Mouse (Mus musculus) E14TG2a.4 (cell line): ENCODE measurements around the gene Gm17124.
"Not testable (repeated sequence)": the region's sequence is repeated elsewhere in the genome, so short reads cannot be mapped to it uniquely, and the experiment has no call there.

Source experiments
- H3K27me3 ChIP-seq: 2 replicates; pipeline ENCODE4 v1.6.1; 2014; ENCODE audit warnings: low read length, control low read depth; ENCODE audit not compliant: insufficient read depth
- H3K36me3 ChIP-seq: 2 replicates; pipeline ENCODE4 v1.6.1; 2014; ENCODE audit warnings: low read length, control low read depth; ENCODE audit not compliant: insufficient read depth
- H3K4me1 ChIP-seq: replicated peaks from 2 replicates; pipeline ENCODE4 v1.6.1; 2014; ENCODE audit warnings: low read depth, low read length, control low read depth
- H3K4me3 ChIP-seq: replicated peaks from 2 replicates; pipeline ENCODE4 v1.5.1; 2014; ENCODE audit warnings: mild to moderate bottlenecking, low read length
- H3K9me3 ChIP-seq: 2 replicates; pipeline ENCODE4 v1.6.1; 2014; ENCODE audit warnings: low read length, control low read depth

The Gm17124 gene

GRCm38 (mm10) chr14:42599782-42600181 lies at the start of gene Gm17124:
TSS of gene Gm17124 (minus strand) at chr14:42599882.
- not testable (repeated sequence) for H3K36me3 ChIP-seq, H3K4me3 ChIP-seq, H3K9me3 ChIP-seq, H3K27me3 ChIP-seq, H3K4me1 ChIP-seq

- not testable (repeated sequence) for H3K4me1 ChIP-seq, H3K36me3 ChIP-seq, H3K4me3 ChIP-seq, H3K27me3 ChIP-seq, H3K9me3 ChIP-seq
Observed at GRCm38 (mm10) chr14:42641817-42642216, 42.1 kb upstream of the Gm17124 start, which contains the start of gene Gm3633. TSS of gene Gm3633 (minus strand) at chr14:42641917.
